Mouse (Mus musculus) embryonic fibroblast, embryonic 13.5 days (primary cell): Measurements from ENCODE around the gene Oxa1l.

ENCODE experiments used
- CTCF ChIP-seq: IDR thresholded peaks from 2 replicates; pipeline ENCODE4 v1.5.1; 2011; ENCODE audit warnings: mild to moderate bottlenecking, control low read depth, low read length, moderate library complexity, borderline replicate concordance; ENCODE audit not compliant: insufficient read depth
- POLR2A ChIP-seq: IDR thresholded peaks from 2 replicates; pipeline ENCODE4 v1.6.1; 2011; ENCODE audit warnings: low read depth, mild to moderate bottlenecking, control low read depth, low read length, moderate library complexity

GRCm38 (mm10) chr14:54329201-54329600, 31.4 kb upstream of the Oxa1l start:
- TF ChIP-seq CTCF (no peak), POLR2A (no peak)
